Mouse (Mus musculus) lung, postnatal 0 days (tissue): ENCODE measurements around the gene Aacs. TPM values are rescaled to one million over a fixed set of nuclear protein-coding genes. Genes with fewer than 3 reads are reported as not detected.
A peak's percentile ranks its signal among the peaks of the same experiment; 100 is the strongest.
"Not testable (repeated sequence)": the region's sequence is repeated elsewhere in the genome, so short reads cannot be mapped to it uniquely, and the experiment has no call there.

ENCODE experiments used
- ATAC-seq: fragments of 200-750 bp; cut with Nextera tagmentation; 2 replicates; pipeline ENCODE4 v1.8.0; 2017; ENCODE audit warnings: moderate library complexity
- DNase-seq: peaks from one replicate; pipeline ENCODE4 v3.0.0-alpha.2; 2016; ENCODE audit warnings: low spot score
- H3K27ac ChIP-seq: fragments of 300-500 bp; sonication (generic); 2 replicates; pipeline ENCODE4 v1.5.1; 2014; ENCODE audit warnings: antibody characterized with exemption, mild to moderate bottlenecking, low read length, mixed read lengths
- H3K27me3 ChIP-seq: fragments of 300-500 bp; sonication (generic); replicated peaks from 2 replicates; pipeline ENCODE4 v1.6.1; 2014; ENCODE audit warnings: low read length, mixed read lengths; ENCODE audit not compliant: insufficient read depth
- H3K36me3 ChIP-seq: fragments of 300-500 bp; sonication (generic); 2 replicates; pipeline ENCODE4 v1.6.1; 2014; ENCODE audit warnings: low read length, mixed read lengths; ENCODE audit not compliant: insufficient read depth
- H3K4me1 ChIP-seq: fragments of 300-500 bp; sonication (generic); 2 replicates; pipeline ENCODE4 v1.6.1; 2014; ENCODE audit warnings: antibody characterized with exemption, low read depth, low read length, mixed read lengths; ENCODE audit not compliant: insufficient read depth
- H3K4me2 ChIP-seq: fragments of 300-500 bp; sonication (generic); replicated peaks from 2 replicates; pipeline ENCODE4 v1.6.1; 2014; ENCODE audit warnings: low read depth, mild to moderate bottlenecking, low read length, moderate library complexity, mixed read lengths
- H3K4me3 ChIP-seq: fragments of 300-500 bp; sonication (generic); 2 replicates; pipeline ENCODE4 v1.5.1; 2014; ENCODE audit warnings: low read depth, low read length
- H3K9ac ChIP-seq: fragments of 300-500 bp; sonication (generic); replicated peaks from 2 replicates; pipeline ENCODE4 v1.6.1; 2014; ENCODE audit warnings: low read depth, mild to moderate bottlenecking
- H3K9me3 ChIP-seq: fragments of 300-500 bp; sonication (generic); 2 replicates; pipeline ENCODE4 v1.6.1; 2016; ENCODE audit warnings: low read length, mixed read lengths
- CTCF ChIP-seq: IDR thresholded peaks from 2 replicates; pipeline ENCODE4 v1.5.1; 2016; ENCODE audit warnings: antibody characterized with exemption, mild to moderate bottlenecking
- EP300 ChIP-seq: IDR thresholded peaks from 2 replicates; pipeline ENCODE4 v1.6.1; 2016; ENCODE audit warnings: antibody characterized with exemption, mild to moderate bottlenecking, control low read depth
- WGBS: fragments of 180-500 bp; shearing (Covaris S2); extraction: QIAGEN DNeasy Blood & Tissue Kit; methylation state at CpG from one replicate; pipeline ENCODE4 v1.1.7; 2014; 5-methylcytosine and 5-hydroxymethylcytosine counted together
- polyA plus RNA-seq: library from polyadenylated mRNA; unstranded; fragments of >200 nt; fragmentation: Nextera tagmentation; extraction: Ambion mirVana; gene quantifications from 2 replicates; pipeline ENCODE4 v1.2.1, GENCODE M21; 2015

Gene Aacs
- 20.0 and 25.9 TPM in 2 replicates for polyA plus RNA-seq

DNA sequence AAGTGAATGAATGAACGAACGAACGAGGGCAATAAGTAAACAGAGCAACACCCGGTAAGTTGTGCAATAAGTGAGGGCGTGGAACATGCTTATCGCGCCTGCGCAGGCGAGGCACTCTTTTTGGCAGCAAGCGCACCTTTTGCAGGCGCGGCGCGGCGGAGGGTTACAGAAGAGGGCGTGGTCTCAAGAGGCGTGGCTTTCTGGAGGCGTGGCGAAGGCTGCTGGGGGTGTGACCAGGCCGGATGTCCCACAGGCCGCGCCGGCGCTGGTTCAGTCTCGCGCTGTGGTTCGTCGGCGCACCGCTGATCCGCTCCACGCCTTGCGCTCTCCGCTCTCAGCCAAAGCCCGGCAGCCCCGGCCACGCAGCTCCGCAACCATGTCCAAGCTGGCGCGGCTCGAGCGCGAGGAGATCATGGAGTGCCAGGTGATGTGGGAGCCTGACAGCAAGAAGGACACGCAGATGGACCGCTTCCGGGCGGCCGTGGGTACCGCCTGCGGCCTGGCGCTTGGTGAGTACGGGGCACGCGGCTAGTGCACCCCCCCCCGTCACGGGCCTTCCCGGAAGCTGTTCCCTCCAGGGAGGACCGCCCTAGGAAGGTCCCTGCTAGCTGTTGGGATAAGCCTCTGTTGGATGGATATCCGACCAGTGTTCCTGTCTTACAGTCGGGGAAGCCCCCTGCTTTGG, at the start of gene Aacs:
Gene Aacs, plus strand, starts transcription at position 214 of the 685 bp plus-strand sequence.
- DNase-seq (peak; percentile 96), ATAC-seq (peak; percentile 97)
- H3K27ac ChIP-seq: no peak within 1 kb of the TSS
- peak within 1 kb of the TSS; percentile 70 for H3K4me3 ChIP-seq
- H3K4me2 ChIP-seq: peak within 1 kb of the TSS; percentile 97
- no peaks in the 10 kb centered on the region for H3K36me3 ChIP-seq
- H3K4me1 ChIP-seq: peaks cover 12% of the 10 kb centered on the region; the same call in 1 of the 2 replicates
- TF ChIP-seq CTCF (no peak), EP300 (no peak)
- H3K9ac ChIP-seq: peak within 1 kb of the TSS; percentile 48
- H3K9me3 ChIP-seq: no peaks in the 10 kb centered on the region
- under 1% methylated on average over 60 of the region's 60 CpGs for WGBS
- H3K27me3 ChIP-seq: no peaks in the 10 kb centered on the region

GRCm38 (mm10) chr5:125426343-125426742, 49.3 kb upstream of the Aacs start:
- H3K27ac ChIP-seq: no peak overlapping the region
- TF ChIP-seq CTCF: no peak
- no peak for TF ChIP-seq EP300
- no peak overlapping the region for H3K4me2 ChIP-seq
- H3K4me3 ChIP-seq: no peak overlapping the region
- peaks cover 62% of the 10 kb centered on the region for H3K36me3 ChIP-seq
- no peak overlapping the region for H3K9ac ChIP-seq
- no peaks in the 10 kb centered on the region for H3K9me3 ChIP-seq
- 92% methylated on average over 10 of the region's 10 CpGs for WGBS
- DNase-seq (no peak), ATAC-seq (no peak)
- no peaks in the 10 kb centered on the region for H3K27me3 ChIP-seq
- no peaks in the 10 kb centered on the region for H3K4me1 ChIP-seq

DNA sequence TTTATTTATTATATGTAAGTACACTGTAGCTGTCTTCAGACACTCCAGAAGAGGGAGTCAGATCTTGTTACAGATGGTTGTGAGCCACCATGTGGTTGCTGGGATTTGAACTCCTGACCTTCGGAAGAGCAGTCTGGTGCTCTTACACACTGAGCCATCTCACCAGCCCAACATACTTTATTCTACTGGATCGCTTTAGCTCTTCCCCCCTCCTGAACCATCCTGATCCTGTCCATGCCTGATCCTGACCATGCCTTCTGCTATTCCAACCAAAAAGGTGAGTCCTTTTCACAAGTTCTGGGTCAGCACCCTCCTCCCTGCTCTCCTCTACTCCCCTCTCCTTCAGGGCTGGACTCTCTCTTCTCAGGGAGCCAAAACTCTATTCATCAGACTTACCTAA, 43.3 kb upstream of the Aacs start:
- H3K9me3 ChIP-seq, H3K9ac ChIP-seq, H3K4me1 ChIP-seq, H3K4me3 ChIP-seq, H3K27ac ChIP-seq, DNase-seq, H3K36me3 ChIP-seq, H3K27me3 ChIP-seq, H3K4me2 ChIP-seq, ATAC-seq: not testable (repeated sequence)
- WGBS: 93% methylated on average over 2 of the region's 2 CpGs

- peak within 1 kb of the TSS; percentile 78 for H3K9ac ChIP-seq
- peak within 1 kb of the TSS; percentile 51; the same call in 1 of the 2 replicates for H3K27ac ChIP-seq
- ATAC-seq (peak; percentile 98), DNase-seq (peak; percentile 99)
- no peaks in the 10 kb centered on the region for H3K9me3 ChIP-seq
- H3K36me3 ChIP-seq: no peaks in the 10 kb centered on the region; the same call in none of the 2 replicates
- H3K27me3 ChIP-seq: no peaks in the 10 kb centered on the region
- H3K4me2 ChIP-seq: peak within 1 kb of the TSS; percentile 99
- peak within 1 kb of the TSS; percentile 69 for H3K4me3 ChIP-seq
- peaks cover 9% of the 10 kb centered on the region; the same call in 1 of the 2 replicates for H3K4me1 ChIP-seq
- WGBS: under 1% methylated on average over 46 of the region's 46 CpGs
- TF ChIP-seq EP300: no peak
These were observed 41.7 kb upstream of the Aacs start, which contains the start of gene Dhx37 for GRCm38 (mm10) chr5:125433793-125434337. TSS of gene Dhx37 (minus strand) at chr5:125434121.

DNA sequence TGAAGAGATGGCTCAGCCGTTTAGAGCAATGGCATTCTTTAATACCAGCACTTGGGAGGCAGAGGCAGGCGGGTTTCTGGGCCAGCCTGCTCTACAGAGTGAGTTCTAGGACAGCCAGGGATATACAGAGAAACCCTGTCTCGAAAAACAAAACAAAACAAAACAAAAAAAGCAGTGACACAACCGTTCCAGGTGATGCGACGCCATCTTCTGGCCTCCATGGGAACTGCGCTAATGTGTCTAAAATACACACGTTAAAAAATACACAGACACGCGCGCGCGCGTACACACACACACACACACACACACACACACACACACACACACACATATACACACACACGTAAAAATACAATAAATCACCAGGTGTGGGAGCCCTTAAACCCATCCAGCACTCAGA, 41.3 kb upstream of the Aacs start:
- not testable (repeated sequence) for H3K27me3 ChIP-seq, H3K36me3 ChIP-seq, H3K9me3 ChIP-seq, ATAC-seq, DNase-seq, H3K4me1 ChIP-seq, H3K9ac ChIP-seq, H3K4me2 ChIP-seq
- H3K27ac ChIP-seq: 0 out of 2 replicates have a peak overlapping the region, but pooled peaks have one; percentile 51
- peak overlapping the region; percentile 69; the same call in 1 of the 2 replicates for H3K4me3 ChIP-seq
- WGBS: 30% methylated on average over 9 of the region's 15 CpGs
- peak; percentile 48 for TF ChIP-seq CTCF

- Histone ChIP-seq H3K4me2 (peak overlapping the region; percentile 98), H3K36me3 (no peaks in the 10 kb centered on the region), H3K9ac (0 out of 2 replicates have a peak overlapping the region, but pooled peaks have one; percentile 16), H3K4me3 (peak overlapping the region; percentile 85), H3K9me3 (no peaks in the 10 kb centered on the region), H3K27ac (peak overlapping the region; percentile 15; the same call in 1 of the 2 replicates), H3K4me1 (peaks cover 5% of the 10 kb centered on the region; the same call in 1 of the 2 replicates), H3K27me3 (no peaks in the 10 kb centered on the region)
- ATAC-seq (no peak), DNase-seq (no peak)
- TF ChIP-seq CTCF (no peak), EP300 (no peak)
- WGBS: 6% methylated on average over 7 of the region's 7 CpGs
These were observed 34.9 kb upstream of the Aacs start for GRCm38 (mm10) chr5:125440583-125441233.
